Mouse (Mus musculus) stomach, adult 2 months (tissue): ENCODE measurements around the gene Masp1. TPM values are rescaled to one million over a fixed set of nuclear protein-coding genes. Genes with fewer than 3 reads are reported as not detected.

ENCODE experiments used
- polyA plus RNA-seq: library from polyadenylated mRNA; depleted of rRNA; stranded (reverse); fragments of >200 nt; gene quantifications from 2 replicates; pipeline ENCODE4 v1.2.3, GENCODE M21; 2012; rRNA removed

Masp1 gene
- 0.58 and 0.66 TPM in 2 replicates for polyA plus RNA-seq

DNA sequence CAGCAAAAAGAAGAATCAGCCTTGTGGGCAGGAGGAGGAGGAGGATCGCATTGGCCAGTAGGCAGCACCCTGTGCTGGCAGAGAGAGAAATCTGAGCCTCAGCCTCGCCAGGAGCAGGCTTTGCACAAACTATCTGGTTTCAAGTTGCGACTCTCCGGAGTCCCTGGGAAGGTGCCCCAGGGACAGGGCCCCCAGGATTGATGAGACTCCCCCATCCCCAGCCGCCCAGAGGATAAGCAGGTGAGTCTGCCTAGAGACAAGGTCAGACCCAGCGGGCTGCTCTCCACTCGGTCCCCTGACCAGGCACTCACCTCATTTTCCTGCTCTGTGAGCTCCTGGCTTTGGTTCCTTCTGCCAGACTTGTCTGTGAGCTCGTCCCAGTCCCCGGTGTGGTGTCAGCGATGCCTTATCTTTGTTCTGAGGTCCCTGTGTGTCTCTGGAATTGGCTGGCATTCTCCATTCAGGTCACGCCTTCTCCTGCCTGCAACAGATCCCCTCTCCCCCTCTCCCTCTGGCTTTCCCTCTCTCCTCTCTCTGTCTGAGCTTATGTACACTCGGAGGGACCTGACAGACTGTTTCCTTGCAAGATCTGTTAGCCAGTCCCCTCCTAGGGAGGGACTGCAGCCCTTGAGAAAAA is at the start of gene Masp1, which contains the start of gene Rtp4:
Masp1 (minus strand) TSS at position 581 of the 637 bp plus-strand sequence.
Rtp4 (plus strand) TSS at position 57 of the 637 bp plus-strand sequence.

DNA sequence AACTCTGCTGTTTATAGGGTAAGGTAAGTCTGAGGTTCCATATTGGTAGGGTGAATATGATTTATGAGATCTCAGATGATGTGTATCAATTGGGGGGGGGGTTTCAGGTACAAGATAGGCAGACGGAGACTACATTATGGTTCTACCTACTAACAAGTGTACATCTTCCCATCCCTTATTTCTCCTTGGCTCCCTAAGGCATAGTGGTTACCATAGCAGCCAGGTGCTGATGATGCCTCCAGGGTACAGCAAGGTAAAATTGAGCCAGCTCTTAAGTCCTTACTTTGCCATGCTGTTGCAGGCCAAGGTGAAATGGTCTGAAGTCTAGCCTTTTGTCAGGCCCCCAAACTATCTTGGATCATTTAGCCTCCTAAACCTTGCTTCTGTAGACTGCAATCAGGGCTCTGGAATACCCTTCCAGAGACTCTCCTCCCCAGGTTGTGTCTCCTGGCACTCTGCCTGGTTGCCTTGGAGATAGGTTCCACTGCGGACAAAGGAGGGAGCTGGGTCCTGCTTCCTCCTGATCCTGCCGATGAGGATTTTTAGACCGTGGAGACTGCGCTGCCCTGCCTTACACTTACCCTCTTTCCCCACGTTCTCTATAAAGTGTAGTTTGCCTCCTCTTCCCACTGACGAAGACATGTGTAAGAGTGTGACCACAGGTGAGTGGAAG is 91.8 kb downstream of the Masp1 start, which contains the start of gene Rtp1:
Rtp1 (plus strand) TSS at position 487 of the 673 bp plus-strand sequence.

Other genes with a start within 250 kb of the Masp1 start
- 0.03 and 0.11 TPM in 2 replicates for gene Rtp1, start 91.7 kb downstream of the Masp1 start, polyA plus RNA-seq
- gene Rtp4, start 524 bp downstream of the Masp1 start, polyA plus RNA-seq = 2.7 and 3.4 TPM in 2 replicates